Comparison of ENCODE assay signal across 9 mouse cellular contexts in the genomic region with DNA sequence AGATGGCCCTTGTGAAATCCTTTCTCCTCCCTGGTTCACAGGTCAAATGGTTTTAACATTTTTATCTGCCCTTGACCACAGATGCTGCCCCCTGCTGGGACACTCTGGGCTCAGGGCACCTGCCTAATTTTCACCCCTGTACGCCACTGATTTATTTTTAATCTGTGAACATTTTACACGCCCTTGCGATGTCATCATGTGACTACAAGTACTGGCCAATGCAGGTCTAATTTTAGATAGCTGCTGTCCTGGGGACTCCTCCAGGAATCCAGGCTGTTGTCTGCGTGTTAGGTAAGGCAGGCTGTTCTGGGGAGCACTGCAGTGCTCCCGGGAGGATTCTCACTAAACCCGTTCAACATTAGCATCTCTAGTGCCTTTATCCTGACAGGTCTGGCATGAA.
DNase-seq lines count a peak whose midpoint lies in the region; ATAC-seq and TF ChIP-seq lines count a peak whose summit lies in the region.
"Had no signal": no experiment of that assay in that cellular context is flagged by ENCODE, and none has a peak within 500 bp of the region (broad histone marks: within the 10 kb centered on the region; RNA-seq: fewer than 3 reads in every experiment).

No protein-coding gene starts in this region.

- no peak overlapping the region for H3K4me2 ChIP-seq in hindbrain, postnatal 0 days (ENCODE audit: low read depth, low read length)
- no peak overlapping the region for H3K4me2 ChIP-seq in midbrain, embryonic 13.5 days (replicated peaks)
- no peak overlapping the region for H3K4me2 ChIP-seq in stomach, postnatal 0 days (replicated peaks; ENCODE audit: low read depth)

- no peak overlapping the region for H3K9ac ChIP-seq in hindbrain, postnatal 0 days (replicated peaks; ENCODE audit: low read length)
- H3K9ac ChIP-seq in midbrain, embryonic 13.5 days (replicated peaks) = no peak overlapping the region
- H3K9ac ChIP-seq in stomach, postnatal 0 days (ENCODE audit: low read length) = no peak overlapping the region

- intact Hi-C loops in gastrocnemius, postnatal 36 days (cut with DNase I) = loop anchor here (1.0 to 5.0 kb wide), 2 partner anchors 84 to 208 kb away; no protein-coding TSS in a partner anchor

- TF ChIP-seq CTCF in hindbrain, postnatal 0 days (IDR thresholded peaks at IDR 0.05; ENCODE audit: low read depth) = no peak
- TF ChIP-seq CTCF in stomach, postnatal 0 days (IDR thresholded peaks at IDR 0.05; ENCODE audit: low read depth) = peak; percentile 42

- H3K9me3 ChIP-seq in hindbrain, postnatal 0 days (ENCODE audit: low read length) = no peaks in the 10 kb centered on the region
- no peaks in the 10 kb centered on the region for H3K9me3 ChIP-seq in hindbrain, embryonic 10.5 days
- no peaks in the 10 kb centered on the region for H3K9me3 ChIP-seq in midbrain, embryonic 10.5 days (replicated peaks)
- no peaks in the 10 kb centered on the region for H3K9me3 ChIP-seq in midbrain, embryonic 13.5 days
- no peaks in the 10 kb centered on the region for H3K9me3 ChIP-seq in stomach, postnatal 0 days (ENCODE audit: control insufficient read depth, low read length)

- no peak overlapping the region for H3K4me3 ChIP-seq in hindbrain, postnatal 0 days (ENCODE audit: low read length)
- H3K4me3 ChIP-seq in hindbrain, embryonic 10.5 days = no peak overlapping the region
- no peak overlapping the region for H3K4me3 ChIP-seq in midbrain, embryonic 10.5 days
- H3K4me3 ChIP-seq in midbrain, embryonic 13.5 days (replicated peaks) = no peak overlapping the region
- H3K4me3 ChIP-seq in stomach, postnatal 0 days (ENCODE audit: low read depth, low read length) = no peak overlapping the region

- DNase-seq in hindbrain, postnatal 0 days (ENCODE audit: low spot score) = no peak
- no peak for DNase-seq in hindbrain, embryonic 10.5 days (ENCODE audit: low spot score)
- DNase-seq in midbrain, embryonic 10.5 days (ENCODE audit: low spot score) = no peak
- peak; percentile 62 to 69 for DNase-seq in gastrocnemius, postnatal 36 days
- no peak for DNase-seq in stomach, postnatal 0 days (ENCODE audit: low spot score)
- DNase-seq in B cell, adult 2 months = no peak
- DNase-seq in right cerebral cortex, adult 2 months (ENCODE audit: low spot score in 2 of 2) = no peak

- H3K27ac ChIP-seq in hindbrain, postnatal 0 days = no peak overlapping the region
- no peak overlapping the region for H3K27ac ChIP-seq in hindbrain, embryonic 10.5 days
- H3K27ac ChIP-seq in midbrain, embryonic 10.5 days (replicated peaks) = peak overlapping the region; percentile 57; the same call in 1 of the 2 replicates
- H3K27ac ChIP-seq in midbrain, embryonic 13.5 days = no peak overlapping the region
- H3K27ac ChIP-seq in stomach, postnatal 0 days (replicated peaks) = peak overlapping the region; percentile 56; the same call in 1 of the 2 replicates

- H3K27me3 ChIP-seq in hindbrain, postnatal 0 days (ENCODE audit: insufficient read depth, low read length) = no peaks in the 10 kb centered on the region
- peaks cover 30% of the 10 kb centered on the region for H3K27me3 ChIP-seq in hindbrain, embryonic 10.5 days (ENCODE audit: insufficient read depth, poor library complexity, severe bottlenecking)
- peaks cover 44% of the 10 kb centered on the region for H3K27me3 ChIP-seq in midbrain, embryonic 10.5 days (ENCODE audit: low read depth, poor library complexity, severe bottlenecking)
- H3K27me3 ChIP-seq in midbrain, embryonic 13.5 days = 0 out of 2 replicates have a peak, but pooled peaks cover 14% of the 10 kb centered on the region
- no peaks in the 10 kb centered on the region for H3K27me3 ChIP-seq in stomach, postnatal 0 days (ENCODE audit: control insufficient read depth, insufficient read depth, low read length)
- H3K27me3 ChIP-seq: CH12.LX had no signal

- TF ChIP-seq EP300 in stomach, postnatal 0 days (optimal IDR thresholded peaks at IDR 0.05) = no peak

- WGBS in hindbrain, postnatal 0 days = 62% methylated on average over 6 of the region's 6 CpGs
- 82% methylated on average over 6 of the region's 6 CpGs for WGBS in hindbrain, embryonic 10.5 days
- 83% methylated on average over 6 of the region's 6 CpGs for WGBS in midbrain, embryonic 10.5 days
- 64% methylated on average over 6 of the region's 6 CpGs for WGBS in midbrain, embryonic 13.5 days
- 59% methylated on average over 6 of the region's 6 CpGs for WGBS in stomach, postnatal 0 days

- no peaks in the 10 kb centered on the region for H3K4me1 ChIP-seq in hindbrain, postnatal 0 days (ENCODE audit: insufficient read depth, low read length)
- H3K4me1 ChIP-seq in hindbrain, embryonic 10.5 days (replicated peaks) = peaks cover 60% of the 10 kb centered on the region
- H3K4me1 ChIP-seq in midbrain, embryonic 10.5 days = peaks cover 46% of the 10 kb centered on the region
- H3K4me1 ChIP-seq in midbrain, embryonic 13.5 days (replicated peaks) = peaks cover 15% of the 10 kb centered on the region
- H3K4me1 ChIP-seq in stomach, postnatal 0 days (replicated peaks; ENCODE audit: control insufficient read depth, insufficient read depth) = no peaks in the 10 kb centered on the region

- ATAC-seq in hindbrain, postnatal 0 days = 0 out of 2 replicates have a peak, but pooled peaks have one; percentile 9
- no peak for ATAC-seq in midbrain, embryonic 13.5 days
- no peak for ATAC-seq in stomach, postnatal 0 days (ENCODE audit: low FRiP score, low TSS enrichment)

- no peaks in the 10 kb centered on the region for H3K36me3 ChIP-seq in hindbrain, postnatal 0 days (ENCODE audit: insufficient read depth, low read length)
- no peaks in the 10 kb centered on the region for H3K36me3 ChIP-seq in hindbrain, embryonic 10.5 days
- H3K36me3 ChIP-seq in midbrain, embryonic 10.5 days = no peaks in the 10 kb centered on the region
- no peaks in the 10 kb centered on the region for H3K36me3 ChIP-seq in midbrain, embryonic 13.5 days
- no peaks in the 10 kb centered on the region for H3K36me3 ChIP-seq in stomach, postnatal 0 days (ENCODE audit: control insufficient read depth, insufficient read depth, low read length)

Comparison
In these comparisons a context has a peak if more than half of its experiments do, and no peak if none do; other contexts are left out.
1. H3K27ac ChIP-seq: peak in midbrain, embryonic 10.5 days (single experiment) and stomach, postnatal 0 days (single experiment); none in hindbrain, postnatal 0 days (single experiment), hindbrain, embryonic 10.5 days (single experiment) and midbrain, embryonic 13.5 days (single experiment).
2. DNase-seq: peak in gastrocnemius, postnatal 36 days (2 of 2); none in hindbrain, postnatal 0 days (single experiment), hindbrain, embryonic 10.5 days (single experiment), midbrain, embryonic 10.5 days (single experiment), stomach, postnatal 0 days (single experiment), B cell, adult 2 months (0 of 2) and right cerebral cortex, adult 2 months (0 of 2).